Mouse (Mus musculus) small intestine, adult 2 months (tissue): ENCODE measurements around the gene Gtf2f2.

ENCODE experiments used
- CTCF ChIP-seq: fragments of 200-500 bp; IDR thresholded peaks from 2 replicates; pipeline ENCODE4 v1.5.1; 2012; ENCODE audit warnings: low read depth, mild to moderate bottlenecking, control low read depth, inconsistent platforms, low read length, moderate library complexity, mixed read lengths; ENCODE audit not compliant: insufficient replicate concordance, insufficient read length; ENCODE audit errors: extremely low read depth
- POLR2A ChIP-seq: fragments of 200-500 bp; IDR thresholded peaks from 2 replicates; pipeline ENCODE4 v1.6.1; 2012; ENCODE audit warnings: low read depth, mild to moderate bottlenecking, control low read depth, inconsistent platforms, low read length, moderate library complexity

GRCm38 (mm10) chr14:76053726-76054125 is 43.1 kb upstream of the Gtf2f2 start:
- TF ChIP-seq POLR2A (no peak), CTCF (no peak)
